Mouse (Mus musculus) ES-Bruce4 (cell line): ENCODE measurements at regions not wholly inside any gene's neighbourhood (a gene's known extent, or its start where the extent isn't known, plus 50 kb on each side); places are given as distances from the start of the nearest gene placed in this dataset.

Source experiments
- CTCF ChIP-seq: IDR thresholded peaks from one replicate; pipeline ENCODE4 v1.8.1; 2011; ENCODE audit warnings: low read depth, low read length
- POLR2A ChIP-seq: IDR thresholded peaks from one replicate; pipeline ENCODE4 v1.8.1; 2011; ENCODE audit warnings: low read length; ENCODE audit not compliant: insufficient read depth

GRCm38 (mm10) chr17:7680658-7681057, 146.4 kb downstream of the Fndc1 start:
- TF ChIP-seq POLR2A (no peak), CTCF (no peak)
